Mouse (Mus musculus) kidney, adult 2 months (tissue): ENCODE data around the gene Rtkn.

ENCODE experiments used
- CTCF ChIP-seq: fragments of 200-500 bp; conservative IDR thresholded peaks from 2 replicates; pipeline ENCODE4 v1.5.1; 2011; ENCODE audit warnings: low read depth, mild to moderate bottlenecking, control low read depth, low read length, moderate library complexity, mixed read lengths; ENCODE audit not compliant: insufficient read depth, insufficient read length
- POLR2A ChIP-seq: fragments of 200-500 bp; IDR thresholded peaks from one replicate; pipeline ENCODE4 v1.6.1; 2011; ENCODE audit warnings: low read depth, low read length, control low read depth

DNA sequence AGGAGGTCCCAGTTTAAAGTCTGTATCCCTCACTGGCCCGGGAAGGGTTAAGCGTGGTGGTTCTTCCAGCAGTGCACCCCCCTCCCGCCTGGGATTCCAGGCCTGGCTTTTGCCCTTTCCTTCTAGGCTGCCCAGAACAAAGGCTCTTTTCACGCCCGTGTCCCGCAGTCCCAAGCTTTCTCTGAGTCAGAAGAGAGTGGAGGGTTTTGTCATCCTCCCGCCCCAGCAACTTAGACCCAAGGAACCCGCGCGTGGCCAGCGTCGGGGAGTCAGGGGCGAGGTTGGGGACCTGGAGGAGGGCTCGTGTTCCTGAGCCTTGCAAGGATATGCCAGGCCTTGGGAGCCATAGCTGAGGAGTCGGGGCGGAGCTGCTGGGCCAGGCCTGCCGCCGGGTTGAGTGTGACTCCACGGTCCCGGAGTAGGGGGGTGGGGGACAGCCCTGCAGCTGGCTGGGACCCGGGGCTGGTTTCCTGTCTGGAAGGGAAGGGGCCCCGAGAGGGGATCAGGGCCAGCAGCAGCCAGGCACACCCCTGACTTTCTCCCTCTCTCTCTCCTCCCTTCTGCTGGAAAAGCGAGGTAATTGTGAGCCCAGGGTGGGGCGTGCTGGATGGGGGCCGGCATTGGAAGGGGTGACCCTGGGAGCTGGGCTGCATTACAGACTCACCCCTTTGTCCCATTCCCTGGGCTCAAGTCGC is 1.8 kb downstream of the Rtkn start:
- no peak for TF ChIP-seq POLR2A
- no peak for TF ChIP-seq CTCF
